Mouse (Mus musculus) limb, embryonic 14.5 days (tissue): ENCODE measurements around the gene 4930535I16Rik. TPM values are rescaled to one million over a fixed set of nuclear protein-coding genes. Genes with fewer than 3 reads are reported as not detected.

Source experiments
- ATAC-seq: fragments of 200-750 bp; cut with Nextera tagmentation; 2 replicates; pipeline ENCODE4 v1.8.0; 2017; ENCODE audit warnings: low read depth, moderate number of reproducible peaks, moderate TSS enrichment; ENCODE audit not compliant: low FRiP score
- DNase-seq: peaks from one replicate; pipeline ENCODE4 v3.0.0-alpha.2; 2015; ENCODE audit warnings: low spot score
- H3K27ac ChIP-seq: fragments of 300-500 bp; sonication (generic); replicated peaks from 2 replicates; pipeline ENCODE4 v1.5.1; 2014; ENCODE audit warnings: low read depth, mild to moderate bottlenecking, low read length, moderate library complexity, mixed read lengths
- H3K27me3 ChIP-seq: fragments of 300-500 bp; sonication (generic); 2 replicates; pipeline ENCODE4 v1.6.1; 2014; ENCODE audit warnings: low read length, mixed read lengths; ENCODE audit not compliant: control insufficient read depth, insufficient read depth
- H3K36me3 ChIP-seq: fragments of 300-500 bp; sonication (generic); 2 replicates; pipeline ENCODE4 v1.6.1; 2014; ENCODE audit warnings: mild to moderate bottlenecking, low read length, moderate library complexity, mixed read lengths; ENCODE audit not compliant: control insufficient read depth, insufficient read depth
- H3K4me1 ChIP-seq: fragments of 300-500 bp; sonication (generic); 2 replicates; pipeline ENCODE4 v1.6.1; 2014; ENCODE audit warnings: antibody characterized with exemption, low read length, mixed read lengths; ENCODE audit not compliant: control insufficient read depth, insufficient read depth
- H3K4me2 ChIP-seq: fragments of 300-500 bp; sonication (generic); replicated peaks from 2 replicates; pipeline ENCODE4 v1.6.1; 2014; ENCODE audit warnings: low read depth, mild to moderate bottlenecking, low read length, moderate library complexity; ENCODE audit not compliant: severe bottlenecking
- H3K4me3 ChIP-seq: fragments of 300-500 bp; sonication (generic); replicated peaks from 2 replicates; pipeline ENCODE4 v1.5.1; 2014; ENCODE audit warnings: low read length
- H3K9ac ChIP-seq: fragments of 300-500 bp; sonication (generic); 2 replicates; pipeline ENCODE4 v1.6.1; 2014; ENCODE audit warnings: mild to moderate bottlenecking, low read depth, low read length, moderate library complexity; ENCODE audit not compliant: severe bottlenecking
- H3K9me3 ChIP-seq: fragments of 300-500 bp; sonication (generic); 2 replicates; pipeline ENCODE4 v1.6.1; 2016; ENCODE audit warnings: low read length; ENCODE audit not compliant: control insufficient read depth
- POLR2A ChIP-seq: fragments of 200-500 bp; IDR thresholded peaks from 2 replicates; pipeline ENCODE4 v1.8.0; 2012; ENCODE audit warnings: inconsistent platforms, mild to moderate bottlenecking, moderate library complexity, borderline replicate concordance; ENCODE audit not compliant: insufficient read depth, insufficient read length; ENCODE audit errors: extremely low read depth
- WGBS: fragments of 180-500 bp; shearing (Covaris S2); extraction: QIAGEN DNeasy Blood & Tissue Kit; methylation state at CpG from one replicate; pipeline ENCODE4 v1.1.7; 2014; 5-methylcytosine and 5-hydroxymethylcytosine counted together
- polyA plus RNA-seq, 2 experiments: library from polyadenylated mRNA; depleted of rRNA in 1 of 2; stranded (reverse) in 1 of 2; unstranded in 1 of 2; fragments of >200 nt; fragmentation: Nextera tagmentation in 1 of 2; extraction: Ambion mirVana in 1 of 2; gene quantifications; 2 replicates each; pipeline versions ENCODE4 v1.2.1 to v1.2.3; 2012 to 2014

Gene 4930535I16Rik
- polyA plus RNA-seq, 2 experiments, result not detected

DNA sequence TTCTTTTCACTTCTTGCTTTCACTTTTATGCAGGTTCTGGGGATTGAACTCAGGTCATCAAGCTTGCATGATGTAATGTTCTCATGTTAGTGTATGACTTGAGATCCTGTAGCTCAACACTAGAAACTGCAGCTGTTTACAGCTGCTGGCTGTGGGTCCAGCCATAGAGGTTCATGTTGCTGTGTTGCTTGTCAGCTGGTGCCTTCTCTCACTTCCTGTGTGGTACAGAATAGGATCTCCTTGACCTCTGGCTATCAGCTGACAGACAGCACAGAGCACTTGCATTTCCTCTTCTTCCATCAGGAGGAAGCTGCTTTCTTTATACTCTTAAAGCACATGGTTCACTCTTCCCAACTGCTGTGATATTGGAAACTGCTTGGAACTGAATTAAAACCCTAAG, 10.1 kb upstream of the 4930535I16Rik start:
- no peak for ATAC-seq
- Histone ChIP-seq H3K27ac (no peak overlapping the region), H3K4me1 (no peaks in the 10 kb centered on the region), H3K4me3 (no peak overlapping the region), H3K27me3 (no peaks in the 10 kb centered on the region), H3K36me3 (peaks cover 80% of the 10 kb centered on the region), H3K4me2 (no peak overlapping the region), H3K9ac (no peak overlapping the region), H3K9me3 (no peaks in the 10 kb centered on the region)
- TF ChIP-seq POLR2A, result no peak
- DNase-seq, result no peak

DNA sequence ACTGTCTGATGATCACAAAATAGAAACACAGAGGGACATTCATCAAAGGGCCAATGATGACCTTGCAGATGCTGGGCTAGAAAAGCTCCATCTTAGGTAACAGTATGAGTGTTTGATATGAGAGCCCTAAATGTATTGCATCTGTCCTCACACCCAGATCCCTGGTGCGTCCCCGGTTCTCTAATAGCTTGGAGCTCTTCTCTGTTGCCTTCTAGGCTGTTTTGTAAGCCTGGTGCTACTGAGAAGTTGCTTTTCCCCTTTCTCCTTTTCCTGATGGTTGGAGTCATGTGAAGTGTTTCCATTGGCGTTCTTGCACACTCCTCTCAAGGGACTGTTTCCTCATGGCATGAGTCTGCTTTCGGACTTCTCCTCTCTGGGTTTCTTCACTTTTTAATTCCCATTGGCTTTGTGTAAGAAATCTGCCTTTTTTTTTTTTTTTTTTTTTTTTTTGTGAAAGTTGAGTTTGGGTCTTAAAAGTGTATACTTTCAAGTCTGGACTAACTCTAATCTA, 3.3 kb upstream of the 4930535I16Rik start:
- H3K4me2 ChIP-seq, result no peak overlapping the region

DNA sequence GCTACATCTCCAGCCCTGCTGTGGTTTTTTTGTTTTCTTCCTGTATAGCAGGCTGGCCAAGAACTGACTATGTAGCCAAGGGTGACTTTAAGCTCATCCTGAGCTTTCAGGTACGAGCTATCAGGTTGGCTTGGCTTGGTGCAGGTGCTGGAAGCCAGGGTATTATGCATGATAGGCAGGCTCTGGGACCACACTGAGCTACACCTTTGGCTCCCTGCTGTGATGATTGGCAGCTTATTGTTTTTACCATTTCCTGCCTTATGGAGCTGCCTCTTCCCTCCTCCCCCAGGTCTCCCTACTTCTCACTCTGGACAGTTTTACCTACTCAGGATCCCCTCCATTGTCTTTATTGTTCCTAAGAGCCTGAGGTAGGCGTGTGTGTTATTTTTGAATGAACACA, 1.0 kb upstream of the 4930535I16Rik start:
- H3K4me1 ChIP-seq, result peaks cover 13% of the 10 kb centered on the region
- H3K4me3 ChIP-seq, result peak overlapping the region; percentile 98; the same call in 1 of the 2 replicates
- peak overlapping the region; percentile 80 for H3K4me2 ChIP-seq
- H3K36me3 ChIP-seq, result peaks cover 29% of the 10 kb centered on the region
- WGBS, result 83% methylated on average over 2 of the region's 2 CpGs
- no peak for ATAC-seq
- DNase-seq, result no peak
- no peaks in the 10 kb centered on the region for H3K27me3 ChIP-seq
- H3K27ac ChIP-seq, result no peak overlapping the region
- peak overlapping the region; percentile 92; the same call in 1 of the 2 replicates for H3K9ac ChIP-seq
- no peak for TF ChIP-seq POLR2A
- no peaks in the 10 kb centered on the region for H3K9me3 ChIP-seq

More for the DNA sequence above, 3.3 kb upstream of the 4930535I16Rik start:
- H3K4me3 ChIP-seq, result no peak overlapping the region
- H3K9me3 ChIP-seq, result no peaks in the 10 kb centered on the region
- no peaks in the 10 kb centered on the region for H3K27me3 ChIP-seq
- H3K36me3 ChIP-seq, result peaks cover 44% of the 10 kb centered on the region
- H3K27ac ChIP-seq, result no peak overlapping the region
- no peak for ATAC-seq
- no peak overlapping the region for H3K9ac ChIP-seq
- TF ChIP-seq POLR2A, result no peak
- H3K4me1 ChIP-seq, result peaks cover 11% of the 10 kb centered on the region
- DNase-seq, result no peak
- WGBS, result 91% methylated on average over 4 of the region's 4 CpGs

DNA sequence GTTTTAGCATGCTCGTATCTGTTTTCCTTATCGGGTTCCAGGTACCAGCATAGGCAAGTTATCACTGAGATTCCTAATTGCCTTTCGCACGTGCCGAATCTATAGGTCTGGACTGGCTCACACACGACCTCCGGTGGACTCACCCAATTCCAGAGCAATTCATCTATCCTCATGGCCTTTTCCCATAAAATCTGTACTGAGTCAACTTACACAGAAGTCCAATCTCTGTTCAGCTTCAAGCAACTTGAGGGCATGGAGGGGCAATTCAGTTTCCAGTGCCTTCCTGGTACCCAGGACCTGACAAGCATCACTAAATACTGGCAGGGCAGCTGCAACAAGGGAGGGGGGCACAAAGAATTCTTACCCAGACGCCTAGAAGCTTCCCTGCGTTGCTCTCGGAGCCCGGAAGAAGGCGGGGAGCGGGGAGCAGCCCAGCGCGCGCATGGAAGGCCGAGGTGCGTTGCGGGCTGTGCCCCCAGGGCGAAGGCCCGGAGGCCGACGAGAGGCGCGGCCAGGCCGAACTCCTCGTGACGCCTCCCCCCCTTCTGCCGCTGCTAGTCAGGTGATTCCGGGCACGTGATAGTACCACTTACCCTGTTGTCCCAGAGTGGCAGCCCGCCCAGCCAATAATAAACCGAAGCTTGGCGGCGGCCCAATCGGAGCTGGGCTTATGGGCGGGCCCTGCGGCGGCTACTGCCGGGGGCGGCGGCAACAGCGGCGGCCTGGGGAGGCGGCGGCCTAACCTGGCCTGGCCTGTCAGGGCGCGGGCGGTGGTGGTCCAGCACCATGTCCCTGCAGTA, 874 bp downstream of the 4930535I16Rik start, which contains the start of gene Rragc:
Gene Rragc (plus strand): TSS at position 699 of the 800 bp plus-strand sequence.
- H3K27me3 ChIP-seq, result no peaks in the 10 kb centered on the region
- TF ChIP-seq POLR2A, result peak; percentile 66; the same call in 1 of the 2 replicates
- ATAC-seq (peak; percentile 100), DNase-seq (peak; percentile 98)
- peak within 1 kb of the TSS; percentile 63 for H3K27ac ChIP-seq
- peak within 1 kb of the TSS; percentile 80 for H3K4me2 ChIP-seq
- H3K9ac ChIP-seq, result peak within 1 kb of the TSS; percentile 92
- under 1% methylated on average over 35 of the region's 49 CpGs for WGBS
- H3K4me3 ChIP-seq, result peak within 1 kb of the TSS; percentile 98
- H3K36me3 ChIP-seq, result peaks cover 27% of the 10 kb centered on the region
- peaks cover 13% of the 10 kb centered on the region for H3K4me1 ChIP-seq
- no peaks in the 10 kb centered on the region for H3K9me3 ChIP-seq

DNA sequence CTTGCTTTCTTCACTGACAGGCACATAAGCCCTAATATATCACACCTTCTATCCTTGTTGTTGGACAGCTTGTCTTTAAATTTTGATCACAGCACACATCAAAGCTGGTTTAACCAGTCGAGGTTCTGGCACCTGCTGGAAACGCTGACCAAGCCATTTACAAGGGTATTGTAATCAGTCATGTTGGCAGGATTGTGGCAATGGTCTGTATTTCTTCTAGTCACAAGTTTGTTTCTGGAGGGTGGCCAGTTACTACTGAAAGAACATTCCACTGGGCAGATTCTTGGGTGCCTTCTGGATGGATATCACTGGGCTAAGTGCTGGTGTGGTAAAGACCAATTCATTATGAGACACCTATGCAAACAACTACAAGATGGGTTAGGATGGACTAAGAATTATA, 5.4 kb downstream of the 4930535I16Rik start:
- no peak overlapping the region for H3K4me2 ChIP-seq
- no peaks in the 10 kb centered on the region for H3K27me3 ChIP-seq
- peaks cover 46% of the 10 kb centered on the region for H3K36me3 ChIP-seq
- no peak for TF ChIP-seq POLR2A
- H3K4me1 ChIP-seq, result peaks cover 5% of the 10 kb centered on the region
- H3K9me3 ChIP-seq, result no peaks in the 10 kb centered on the region
- ATAC-seq (no peak), DNase-seq (no peak)
- no peak overlapping the region for H3K27ac ChIP-seq
- no peak overlapping the region for H3K4me3 ChIP-seq
- H3K9ac ChIP-seq, result no peak overlapping the region
- WGBS, result 65% methylated on average over 2 of the region's 2 CpGs
